Mouse (Mus musculus) thymus, postnatal 36 days (tissue): ENCODE data around the gene Ranbp6.

Source experiments
- DNase-seq, 2 experiments: peaks; one replicate each; pipeline ENCODE4 v3.0.0; 2022; ENCODE audit warnings: mixed read lengths in 2 of 2

The Ranbp6 gene

DNA sequence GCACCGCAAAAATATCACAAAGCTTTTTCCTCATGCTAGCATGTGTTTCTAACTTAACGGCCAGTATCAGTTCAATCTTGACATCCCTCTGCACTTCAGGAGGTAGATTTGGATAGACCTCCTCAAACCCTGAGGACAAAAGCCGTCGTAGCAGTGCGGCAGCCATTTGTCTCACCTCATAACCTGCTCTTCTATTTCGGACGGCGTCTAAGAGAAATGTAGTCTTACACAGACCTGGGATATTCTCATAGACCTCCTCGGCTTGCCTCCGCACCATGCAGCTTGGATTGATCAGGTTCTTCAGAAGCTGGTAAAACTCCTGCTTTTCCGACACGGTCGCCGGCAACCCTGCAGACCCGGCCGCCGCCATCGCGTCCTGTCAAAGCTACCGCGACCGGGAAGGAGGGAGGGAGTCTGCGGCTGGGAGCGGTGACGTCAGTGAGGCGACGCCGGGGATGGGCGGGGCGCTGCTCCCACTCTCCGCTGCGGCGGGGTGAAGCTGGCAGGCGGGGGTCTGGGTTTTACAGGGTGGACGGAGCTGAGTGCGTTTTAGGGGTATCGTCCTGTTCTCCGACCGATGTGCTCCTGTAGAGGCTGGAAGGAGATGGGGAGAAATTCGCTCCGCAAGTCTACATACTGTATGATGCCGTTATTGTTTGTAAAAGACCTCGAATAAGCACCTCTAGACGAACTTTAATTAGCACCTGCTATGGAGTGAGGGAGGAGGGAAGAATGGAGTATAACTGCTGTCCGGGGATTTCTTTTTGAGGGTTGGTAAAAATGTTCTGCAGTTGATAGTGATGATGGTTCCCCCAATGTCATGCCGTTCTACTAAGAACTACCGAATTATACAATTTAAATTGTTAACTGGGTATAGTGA is at the start of gene Ranbp6:
Gene Ranbp6 (minus strand): TSS at position 394 of the 880 bp plus-strand sequence.
- peak; percentile 93 for DNase-seq

DNA sequence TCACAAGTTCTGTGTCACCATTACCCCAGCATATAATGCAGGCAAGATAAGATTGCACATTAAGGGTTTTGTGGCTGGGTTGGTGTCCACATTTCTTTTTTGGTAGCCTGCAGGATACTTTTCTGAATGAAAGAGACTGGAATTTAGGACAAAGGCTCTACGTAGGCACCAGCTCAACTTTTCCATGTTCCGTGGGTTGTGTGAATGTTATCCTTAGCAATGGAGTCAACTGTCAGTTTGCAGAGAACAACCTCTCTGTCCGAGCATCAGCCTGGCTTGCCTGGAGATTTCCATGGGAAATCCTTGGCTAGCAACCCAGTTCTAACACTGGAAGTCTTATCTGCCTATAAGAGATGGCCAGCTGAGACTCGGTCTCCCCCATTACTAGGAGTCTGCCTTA is 48.0 kb upstream of the Ranbp6 start:
- DNase-seq, result no peak

DNA sequence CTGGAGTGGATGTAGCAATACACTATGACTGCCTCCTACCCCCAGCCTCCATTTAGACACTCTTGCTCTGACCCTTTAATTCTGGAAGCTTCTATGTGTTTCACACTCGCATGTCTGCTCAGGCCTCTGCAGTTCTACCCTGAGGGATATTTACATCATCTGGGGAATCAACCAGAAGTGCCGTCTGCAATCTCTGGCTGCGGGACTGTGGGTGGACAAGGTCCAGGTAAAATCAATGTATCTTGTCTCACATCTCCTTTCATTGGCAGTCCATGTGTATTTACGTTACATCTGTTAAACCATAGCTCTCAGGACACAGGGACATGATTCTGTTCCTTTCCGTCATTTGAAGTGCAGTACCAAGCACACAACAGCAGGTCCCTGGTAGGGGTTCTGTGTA is 44.5 kb upstream of the Ranbp6 start:
- DNase-seq, result no peak

DNA sequence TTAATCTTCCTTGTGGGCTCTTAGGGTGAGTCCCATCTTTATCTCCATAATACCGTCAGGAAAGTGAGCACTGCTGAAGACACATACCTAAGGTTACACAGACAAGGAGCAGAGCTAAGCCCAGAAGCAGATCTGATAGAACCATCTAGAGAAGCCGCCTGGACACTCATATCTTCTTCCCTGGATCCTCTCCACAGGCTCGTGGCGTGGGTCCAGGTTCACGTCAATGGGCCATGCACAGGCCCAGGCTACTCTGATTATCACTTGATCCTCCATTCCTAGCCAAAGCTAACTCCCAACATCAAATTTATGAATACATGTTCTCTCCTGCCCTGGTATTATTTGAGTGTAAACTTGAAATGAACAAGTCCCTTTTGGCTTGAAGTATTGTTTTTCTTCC is 40.9 kb upstream of the Ranbp6 start:
- no peak for DNase-seq

DNA sequence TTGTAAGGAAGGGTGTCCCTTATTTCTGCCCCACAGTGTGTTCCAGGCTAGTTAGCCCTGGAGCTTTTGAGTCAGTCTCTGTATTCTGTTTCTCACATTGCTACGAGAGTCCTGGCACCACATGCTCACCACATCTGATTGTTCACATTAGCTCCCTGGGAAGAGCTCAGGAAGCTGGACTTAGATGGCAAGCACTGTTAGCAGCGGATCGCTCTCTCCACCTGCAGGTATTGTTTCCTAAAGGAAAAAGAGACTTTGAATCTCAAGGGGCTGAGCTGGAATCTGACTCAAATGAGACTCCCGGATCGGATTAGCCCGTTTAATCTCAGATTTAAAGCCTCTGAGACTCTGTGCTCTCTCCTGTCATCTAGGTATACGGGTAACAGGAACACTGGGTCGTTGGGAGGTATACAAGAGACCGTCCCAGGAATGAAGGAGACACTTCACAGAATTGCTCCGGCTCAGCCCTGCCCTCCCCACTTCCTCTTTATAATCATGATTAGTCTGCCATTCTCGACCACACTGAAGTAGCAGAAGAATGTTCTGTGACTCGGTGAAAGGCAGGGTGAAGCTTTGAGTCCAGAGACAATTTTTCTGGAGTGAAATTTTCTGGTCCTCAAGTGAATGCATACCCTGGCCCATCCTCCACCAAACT is 38.4 kb upstream of the Ranbp6 start:
- no peak for DNase-seq

DNA sequence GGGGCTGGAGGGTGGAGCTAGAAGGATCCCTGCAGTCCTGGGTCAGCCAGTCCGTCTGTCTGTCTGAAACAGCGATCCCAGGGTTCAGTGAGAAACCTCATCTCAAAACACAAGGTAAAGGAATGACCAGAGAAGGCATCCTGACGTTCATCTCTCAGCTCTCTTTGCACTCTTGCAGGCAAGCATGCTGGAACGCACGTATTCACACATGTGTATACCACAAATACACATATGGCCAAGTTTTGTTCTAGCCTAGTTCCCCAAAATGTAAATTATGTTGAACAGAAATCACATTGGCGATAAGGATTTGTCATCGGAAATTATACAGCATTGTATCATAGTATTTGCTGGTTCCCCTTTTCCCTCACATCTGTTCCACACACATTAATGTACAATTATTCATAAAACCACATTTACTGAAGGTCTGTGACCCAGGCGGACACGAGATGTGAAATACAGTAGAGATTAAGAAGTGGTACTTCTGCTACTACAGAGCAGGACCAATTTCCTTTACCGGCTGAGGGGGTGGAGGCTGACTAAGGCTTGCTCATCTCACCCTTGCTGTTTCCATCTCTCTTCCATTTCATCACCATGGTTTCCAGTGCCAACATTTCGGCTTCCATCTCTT is 37.3 kb upstream of the Ranbp6 start:
- no peak for DNase-seq

DNA sequence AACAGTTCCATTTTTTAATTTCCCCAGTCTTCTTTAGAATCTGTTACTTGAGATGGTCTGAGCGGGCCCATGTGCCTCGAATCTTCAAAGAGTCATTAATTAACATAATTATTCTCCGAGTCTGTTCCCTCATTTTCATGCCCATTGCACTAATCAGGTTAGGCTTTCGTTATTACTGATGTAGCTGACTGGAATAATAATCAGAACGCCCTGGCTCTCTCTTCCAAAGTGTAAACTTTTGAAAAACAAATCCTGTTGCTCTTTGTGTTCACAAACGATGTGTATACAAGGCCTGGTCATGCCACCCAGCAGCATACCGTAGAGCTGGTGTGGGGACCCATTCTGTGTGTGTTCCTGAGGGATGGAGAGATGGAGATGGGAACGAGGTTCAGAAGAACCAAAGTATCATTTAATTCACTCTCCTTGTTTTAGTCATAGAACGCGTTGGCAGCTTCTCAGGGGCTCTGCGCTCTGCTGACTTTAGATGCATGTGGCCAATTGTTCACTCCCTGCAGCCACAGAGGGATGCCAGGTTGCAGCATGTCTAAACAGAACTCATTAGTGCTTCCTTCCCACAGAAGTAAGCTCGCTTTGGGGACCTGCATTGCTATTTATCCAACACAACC is 31.4 kb upstream of the Ranbp6 start:
- DNase-seq, result no peak

DNA sequence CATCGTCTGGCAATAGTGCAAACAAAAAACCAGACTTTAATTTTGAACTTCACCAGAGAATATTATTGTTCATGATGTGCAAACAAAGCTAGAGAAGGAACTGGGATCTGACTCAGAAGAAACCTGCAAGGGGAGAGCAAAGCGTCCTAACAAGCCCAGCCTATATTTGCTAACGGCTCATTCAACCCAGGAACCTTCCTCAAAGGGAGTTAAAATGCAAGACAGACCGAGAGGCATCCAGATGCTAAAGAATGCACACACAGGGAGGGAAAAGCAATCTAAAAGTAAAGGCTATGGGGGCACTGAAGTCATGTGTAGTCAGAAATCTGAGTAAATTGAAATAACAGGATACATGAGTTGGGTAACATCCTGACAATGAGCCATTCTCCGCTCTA is 30.9 kb upstream of the Ranbp6 start:
- no peak for DNase-seq

DNA sequence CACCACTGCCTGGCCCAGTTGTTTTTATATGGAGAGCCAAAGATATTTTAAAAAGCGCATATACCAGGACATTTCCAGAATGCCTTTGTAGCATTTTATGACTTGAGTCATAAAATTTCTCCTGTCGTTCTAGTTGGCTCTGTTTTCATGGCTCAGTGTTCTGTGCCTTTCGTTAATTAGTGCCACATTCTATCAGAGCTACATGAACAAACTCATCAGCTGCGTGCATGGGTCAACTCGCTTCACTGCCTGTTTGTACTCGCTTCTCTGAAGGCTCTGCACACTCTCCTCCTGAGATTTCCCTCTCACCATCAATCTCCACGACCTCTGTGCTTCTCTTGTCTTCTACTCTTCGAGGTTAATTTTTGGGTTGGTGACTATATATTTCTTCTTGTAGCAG is 30.2 kb upstream of the Ranbp6 start:
- DNase-seq, result no peak

DNA sequence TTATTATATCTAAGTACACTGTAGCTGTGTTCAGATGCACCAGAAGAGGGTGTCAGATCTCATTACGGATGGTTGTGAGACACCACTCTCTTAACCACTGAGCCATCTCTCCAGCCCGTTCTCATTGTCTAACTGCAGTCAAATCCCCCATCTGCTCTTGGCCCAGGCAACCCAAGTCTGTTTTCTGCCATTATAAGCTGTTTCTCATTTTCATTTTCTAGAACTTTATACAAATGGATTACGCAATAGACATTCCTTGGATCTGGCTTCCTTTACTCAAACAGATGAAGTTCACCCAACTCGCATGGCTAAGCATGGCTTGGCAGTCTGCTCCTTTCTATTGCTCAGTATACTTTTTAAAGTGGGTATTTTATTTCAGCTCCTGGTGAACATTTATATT is 27.9 kb upstream of the Ranbp6 start:
- DNase-seq, result no peak

DNA sequence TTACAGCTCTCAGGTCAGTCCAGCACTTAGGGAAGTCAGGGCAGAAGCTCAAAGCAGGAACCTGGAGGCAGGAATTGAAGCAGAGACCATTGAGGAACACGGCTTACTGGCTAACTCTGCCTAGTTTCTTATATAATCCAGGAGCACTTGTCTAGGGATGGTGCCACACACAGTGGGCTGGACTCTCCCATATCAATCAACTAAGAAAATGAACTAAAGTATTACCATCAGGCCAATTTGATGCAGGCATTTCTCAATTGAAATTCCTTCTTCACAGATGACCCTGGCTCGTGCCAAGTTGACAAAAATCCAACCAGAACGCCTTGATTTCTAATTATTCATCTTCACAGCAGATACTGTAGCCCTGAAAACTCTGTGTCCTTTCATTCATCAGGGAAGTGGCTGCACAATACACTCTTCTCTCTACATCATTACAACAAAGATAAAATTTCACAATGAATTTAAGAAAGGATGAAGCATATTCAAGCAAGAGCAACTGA is 25.9 kb upstream of the Ranbp6 start:
- DNase-seq, result no peak

DNA sequence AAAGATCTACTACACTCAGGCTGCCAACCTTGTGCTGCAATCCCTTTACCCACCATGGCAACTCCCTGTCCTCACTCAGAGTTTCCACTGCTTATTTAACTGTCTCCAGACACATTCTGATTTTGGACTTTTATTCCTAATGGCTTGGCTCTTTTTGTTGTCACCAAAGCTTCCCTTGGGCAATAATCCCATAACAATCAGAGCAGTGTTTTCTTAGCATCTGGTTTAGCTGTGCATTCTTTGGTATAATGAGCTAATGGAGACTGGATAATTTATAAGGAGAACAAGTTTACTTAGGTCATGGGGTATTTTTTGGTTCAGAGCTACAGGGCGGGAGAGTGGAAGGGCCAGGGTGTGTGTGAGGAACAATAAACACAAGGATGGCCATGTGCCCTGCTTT is 25.4 kb upstream of the Ranbp6 start:
- DNase-seq, result no peak

DNA sequence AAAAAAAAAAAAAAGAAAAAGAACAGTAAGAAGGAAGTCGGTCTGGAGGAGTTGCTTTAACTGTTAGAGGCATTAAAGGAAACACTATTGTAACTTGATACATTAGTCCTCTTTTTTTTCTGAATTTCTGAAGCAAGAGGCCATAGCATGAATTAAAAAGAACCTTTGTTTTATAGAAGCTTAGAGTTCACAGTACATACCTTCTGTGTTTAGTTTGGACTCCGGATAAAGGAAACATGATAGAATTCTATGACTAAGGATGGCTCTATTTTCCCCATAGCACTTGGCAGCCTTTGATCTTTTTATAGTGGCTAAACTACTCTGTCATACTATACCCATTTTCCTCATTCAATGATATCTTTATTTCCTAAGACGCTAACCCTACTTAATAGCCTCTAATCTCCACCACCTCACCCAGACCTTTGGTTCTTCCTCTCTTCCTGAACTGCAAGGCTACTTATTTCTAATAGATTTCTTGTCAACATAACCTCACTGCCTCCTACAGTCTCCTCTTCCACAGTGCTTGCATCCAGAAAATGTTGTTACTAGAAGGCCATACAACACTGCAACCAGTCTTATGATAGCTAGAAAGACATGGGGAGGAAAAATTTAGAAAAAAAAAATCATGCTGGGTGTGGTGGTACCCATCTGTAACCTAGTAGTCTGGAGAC is 22.7 kb upstream of the Ranbp6 start:
- no peak for DNase-seq

DNA sequence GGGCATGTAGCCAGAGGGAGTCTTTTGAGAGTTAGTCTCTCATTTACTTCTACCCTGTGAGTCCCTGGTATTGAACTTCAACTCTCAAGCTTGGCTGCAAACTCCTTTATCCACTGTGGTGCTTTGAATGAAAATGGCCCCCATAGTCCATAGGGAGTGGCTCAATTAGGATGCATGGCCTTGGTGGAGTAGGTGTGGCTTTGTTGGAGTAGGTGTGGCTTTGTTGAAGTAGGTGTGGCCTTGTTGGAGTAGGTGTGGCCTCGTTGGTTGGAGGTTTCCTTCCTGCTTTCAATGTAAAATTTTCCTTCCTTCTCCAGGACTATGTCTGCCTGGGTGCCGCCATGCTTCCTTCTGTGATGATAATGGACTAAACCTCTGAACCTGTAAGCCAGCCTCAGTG is 18.1 kb upstream of the Ranbp6 start:
- DNase-seq, result no peak

DNA sequence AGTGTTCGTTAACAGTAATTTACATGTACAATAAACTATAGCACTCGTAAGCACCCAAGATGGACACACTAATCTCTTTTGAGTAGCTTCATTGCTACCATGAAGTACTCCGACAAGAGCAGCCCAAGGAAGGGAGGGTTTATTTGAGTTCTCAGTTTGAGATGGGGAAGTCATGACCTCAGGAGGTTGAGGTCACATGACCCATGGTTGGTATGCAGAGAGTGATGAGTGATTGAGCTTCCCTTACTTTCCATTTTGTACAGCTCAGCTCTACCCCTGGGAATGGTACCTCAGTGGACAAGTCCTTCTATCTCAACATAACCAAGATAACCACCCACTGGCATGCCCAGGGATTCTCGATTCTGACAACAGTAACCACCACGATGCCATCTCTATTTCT is 15.8 kb upstream of the Ranbp6 start:
- no peak for DNase-seq

DNA sequence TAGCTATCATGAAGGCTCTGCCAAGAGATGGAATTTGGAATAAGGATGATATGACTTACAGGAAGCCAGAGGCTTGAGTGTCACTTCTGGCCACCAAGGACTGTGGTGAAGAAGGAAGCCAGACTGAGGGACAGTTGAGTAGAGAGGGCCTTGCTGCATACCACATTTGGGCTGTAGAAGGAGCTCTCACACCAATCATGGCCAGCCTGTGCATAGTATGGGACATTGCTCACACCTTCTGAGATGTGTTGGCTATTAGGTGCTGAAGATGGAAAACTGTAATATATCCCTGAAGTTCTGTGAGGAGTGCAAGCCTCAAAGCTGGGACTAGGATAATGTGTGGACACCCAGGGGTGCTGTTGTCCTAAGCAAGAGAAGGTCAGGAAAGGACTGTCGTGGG is 13.9 kb upstream of the Ranbp6 start:
- DNase-seq, result no peak

DNA sequence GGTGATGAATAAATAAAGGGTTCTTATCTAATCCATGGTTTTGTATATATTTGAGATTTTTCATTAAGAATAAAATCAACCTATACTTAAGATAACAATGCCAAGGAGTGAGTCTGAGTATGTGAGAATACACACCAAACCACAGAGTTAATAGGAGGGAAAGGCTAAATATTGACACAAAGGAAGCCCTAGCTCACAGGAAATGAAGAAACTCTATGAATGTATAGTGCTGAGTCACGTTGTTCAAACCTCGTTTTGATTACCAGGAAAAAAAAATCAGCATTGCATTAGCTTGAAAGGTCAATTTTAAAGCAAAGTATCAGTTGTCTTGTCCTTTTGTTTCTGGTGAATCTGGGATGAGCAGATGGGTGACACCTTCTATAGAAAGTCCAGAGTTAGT is 12.2 kb upstream of the Ranbp6 start:
- no peak for DNase-seq

DNA sequence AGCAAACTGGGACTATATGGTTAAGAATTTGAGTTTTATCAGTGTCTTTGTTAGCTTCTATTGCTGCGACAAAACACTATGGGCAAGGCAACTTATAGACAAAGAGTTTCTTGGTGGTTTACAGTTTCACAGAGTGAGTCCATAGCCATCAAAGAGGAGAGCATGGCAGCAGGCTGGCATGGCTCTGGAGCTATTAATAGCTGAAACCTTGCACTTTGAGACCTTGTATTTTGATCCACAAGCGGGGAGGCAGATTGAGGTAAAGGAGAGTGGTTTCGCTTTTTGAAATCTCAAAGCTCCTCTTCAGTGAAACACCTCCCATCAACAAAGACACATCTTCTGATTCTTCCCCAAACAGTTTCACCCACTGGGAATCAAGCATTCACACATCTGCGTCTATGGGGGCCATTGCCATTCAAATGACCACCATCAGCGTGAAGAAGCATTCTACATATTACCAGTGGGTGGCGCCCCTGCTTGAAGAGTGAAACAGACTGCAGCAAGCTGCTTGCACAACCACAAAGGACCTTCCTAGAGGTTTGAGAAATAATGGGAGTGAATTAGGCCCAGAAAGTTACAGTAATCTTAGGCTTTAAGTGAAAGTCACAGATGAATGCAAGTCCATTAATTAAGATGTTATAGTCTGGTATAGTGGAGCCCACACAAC is 11.4 kb upstream of the Ranbp6 start:
- DNase-seq, result peak; percentile 26 to 34

DNA sequence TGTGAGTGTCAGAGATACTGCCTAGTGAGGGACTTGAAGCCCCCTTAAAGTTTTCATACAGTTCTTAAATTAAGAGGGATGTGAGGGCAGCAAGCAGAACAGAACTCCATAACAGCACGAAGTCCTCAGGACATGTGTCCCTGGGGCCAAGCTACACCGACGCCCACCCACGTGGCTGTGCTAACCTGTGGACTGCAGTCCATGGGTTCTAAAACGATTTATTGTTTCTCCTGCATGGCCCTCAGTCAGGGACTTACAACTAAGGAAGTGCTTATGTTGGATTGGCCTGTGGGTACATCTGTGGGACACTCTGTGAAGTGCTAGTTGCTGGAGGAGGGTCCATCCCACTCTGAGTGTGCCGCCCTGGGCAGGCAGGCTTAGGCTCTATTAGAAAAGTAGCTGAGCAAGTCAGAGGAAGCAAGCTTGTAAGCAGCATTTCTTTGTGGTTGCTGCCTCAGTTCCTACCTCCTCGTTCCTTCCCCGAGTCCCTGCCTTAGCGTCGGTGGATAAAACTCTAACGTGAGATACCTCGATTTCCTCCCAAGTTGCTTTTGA is 10.8 kb upstream of the Ranbp6 start:
- no peak for DNase-seq

DNA sequence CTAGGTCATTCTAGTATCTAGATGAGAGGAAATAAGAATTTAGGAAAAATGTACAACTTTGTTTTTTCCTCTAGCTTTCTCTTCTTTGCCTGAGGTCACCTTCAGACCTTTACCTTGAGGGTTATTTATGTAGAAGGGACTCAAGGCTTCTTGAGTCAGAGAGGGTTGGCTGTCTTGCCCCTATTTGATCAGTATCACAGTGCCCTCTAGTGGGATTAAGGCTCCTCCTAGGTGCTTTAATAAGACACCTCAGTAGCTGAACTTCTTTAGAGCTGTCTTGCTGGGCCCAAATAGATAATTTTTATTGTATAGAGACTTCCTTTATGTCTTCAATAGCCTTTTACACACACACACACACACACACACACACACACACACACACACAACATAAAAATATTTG is 8.2 kb upstream of the Ranbp6 start:
- no peak for DNase-seq

DNA sequence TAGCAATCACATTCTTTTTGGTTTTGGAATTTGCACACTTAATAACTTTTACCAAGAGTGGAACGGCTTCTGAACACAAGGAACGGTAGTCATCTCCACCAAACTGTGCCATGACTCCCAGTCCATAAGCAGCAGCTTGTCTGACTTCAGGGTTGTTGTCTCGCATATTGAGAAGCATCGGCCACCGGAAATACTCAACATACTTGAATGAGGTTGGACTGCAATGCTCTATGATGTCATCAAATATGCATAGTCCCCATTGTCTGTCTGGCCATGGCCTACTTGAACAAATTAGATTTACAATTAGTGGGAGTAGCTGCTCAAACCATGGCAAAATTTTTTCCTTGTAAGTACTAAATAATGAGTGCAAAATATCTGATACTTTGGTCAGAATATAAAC is 2.8 kb downstream of the Ranbp6 start:
- no peak for DNase-seq
